Mouse (Mus musculus): ENCODE measurements at regions not wholly inside any gene's neighbourhood (a gene's known extent, or its start where the extent isn't known, plus 50 kb on each side); places are given as distances from the start of the nearest gene placed in this dataset.
"Not testable (repeated sequence)": the region's sequence is repeated elsewhere in the genome, so short reads cannot be mapped to it uniquely, and the experiment has no call there.

- no peak for DNase-seq
Measured at GRCm38 (mm10) chr15:5646673-5647072, 402.7 kb upstream of the Ptger4 start.

GRCm38 (mm10) chr15:5658796-5659195, 414.8 kb upstream of the Ptger4 start:
- DNase-seq = no peak

- peak; percentile 7 for DNase-seq
Measured at GRCm38 (mm10) chr15:5660819-5661218, 416.8 kb upstream of the Ptger4 start.

DNA sequence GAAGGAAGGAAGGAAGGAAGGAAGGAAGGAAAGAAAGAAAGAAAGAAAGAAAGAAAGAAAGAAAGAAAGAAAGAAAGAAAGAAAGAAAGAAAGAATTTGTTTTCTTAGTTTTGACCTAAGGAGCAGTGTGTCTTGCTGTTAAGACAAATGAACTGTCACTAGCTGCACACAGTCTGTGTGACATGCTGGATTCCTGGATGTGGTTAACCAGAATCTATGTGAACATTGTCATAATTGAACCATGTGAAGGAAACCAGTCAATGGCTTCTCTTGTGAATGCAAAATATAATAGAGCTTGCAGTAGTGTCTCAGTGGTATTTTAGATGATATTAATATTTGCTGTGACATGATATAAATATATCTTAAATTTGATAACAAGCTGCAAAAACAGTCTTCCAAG, 427.8 kb upstream of the Ptger4 start:
- no peak for DNase-seq

- no peak for DNase-seq
Measured at GRCm38 (mm10) chr15:5676704-5677103, 432.7 kb upstream of the Ptger4 start.

DNA sequence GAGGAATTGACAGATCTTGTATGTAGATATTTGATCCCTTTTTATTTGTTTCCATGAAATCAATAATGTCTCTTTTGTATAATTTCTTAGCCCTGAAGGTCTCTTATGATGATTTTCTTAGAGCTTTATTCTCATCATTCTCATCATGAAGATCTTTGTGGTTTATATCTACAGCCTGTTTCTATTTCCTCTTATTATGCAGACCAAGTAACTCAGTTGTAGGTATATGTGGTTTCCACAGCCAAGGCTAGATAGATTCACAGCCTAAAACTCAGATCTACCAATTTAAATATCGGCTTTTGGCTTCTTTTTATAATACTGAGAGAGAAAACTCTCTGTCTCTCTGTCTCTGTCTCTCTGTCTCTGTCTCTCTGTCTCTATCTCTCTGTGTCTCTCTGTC, 449.8 kb upstream of the Ptger4 start:
- DNase-seq = no peak

- DNase-seq = no peak
Measured at GRCm38 (mm10) chr15:5695015-5695414, 451.0 kb upstream of the Ptger4 start.

DNA sequence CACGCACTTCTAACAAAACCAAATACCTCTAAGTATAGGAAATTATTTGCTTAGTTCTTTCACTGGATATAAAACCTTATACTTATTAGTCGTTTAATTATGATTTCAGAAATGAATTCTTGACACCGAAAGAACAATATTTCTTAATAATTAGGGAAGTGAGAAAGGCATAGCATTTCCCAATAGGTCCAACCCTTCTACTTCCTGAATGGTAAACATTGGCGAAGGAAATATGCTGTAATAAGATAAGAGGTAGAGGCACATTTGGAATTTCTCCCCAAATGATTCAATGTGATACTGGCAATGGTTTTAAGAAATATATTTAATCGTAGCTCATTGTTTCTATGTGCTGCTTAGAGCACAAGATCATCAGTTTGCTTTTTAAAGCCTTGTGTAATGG, 464.5 kb upstream of the Ptger4 start:
- no peak for DNase-seq

- DNase-seq = no peak
Measured at GRCm38 (mm10) chr15:5740658-5741057, 496.7 kb upstream of the Ptger4 start.

GRCm38 (mm10) chr15:5743893-5744292, 499.9 kb upstream of the Ptger4 start:
- no peak for DNase-seq

DNA sequence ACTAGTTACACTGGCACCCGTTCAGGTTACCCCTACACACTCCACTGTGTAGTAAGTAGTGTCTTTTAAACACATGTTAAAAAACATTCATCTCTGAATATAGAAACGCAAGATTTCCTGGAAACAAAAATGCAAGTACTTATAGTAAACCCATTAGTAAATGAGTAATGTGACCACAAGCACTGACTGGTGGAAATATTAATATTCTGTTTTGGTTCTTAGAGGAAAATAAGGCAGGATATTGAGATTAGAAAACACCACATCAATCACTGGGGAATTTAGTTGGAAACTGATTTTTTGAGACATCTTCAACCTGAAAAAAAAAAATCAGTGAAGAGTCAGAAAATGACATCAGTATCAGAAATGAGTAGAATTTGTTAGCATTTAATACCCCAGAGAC, 514.7 kb upstream of the Ptger4 start:
- DNase-seq = no peak

- DNase-seq = no peak
Measured at GRCm38 (mm10) chr15:5762216-5762615, 518.2 kb upstream of the Ptger4 start.

DNA sequence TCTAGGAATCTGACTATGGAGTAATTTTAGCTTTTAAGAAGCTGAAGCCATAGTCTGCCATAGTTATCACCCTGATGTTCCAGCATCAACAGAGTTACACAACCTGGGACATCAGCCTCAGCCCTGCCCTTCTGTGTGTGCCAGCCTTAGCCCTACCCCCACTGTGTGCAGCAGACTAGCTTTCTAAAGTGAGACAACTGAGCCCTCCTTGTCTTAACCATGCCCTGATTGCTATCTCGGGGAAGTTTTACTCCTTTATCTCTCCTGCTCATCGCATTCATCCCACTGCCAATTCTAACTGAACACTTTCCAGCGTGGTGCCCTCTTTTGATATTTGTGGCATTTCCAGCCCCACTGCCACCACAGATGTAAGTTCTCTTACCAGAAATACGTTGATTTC, 522.5 kb upstream of the Dab2 start:
- DNase-seq = no peak

GRCm38 (mm10) chr15:5799917-5800316, 499.7 kb upstream of the Dab2 start:
- DNase-seq = no peak

DNA sequence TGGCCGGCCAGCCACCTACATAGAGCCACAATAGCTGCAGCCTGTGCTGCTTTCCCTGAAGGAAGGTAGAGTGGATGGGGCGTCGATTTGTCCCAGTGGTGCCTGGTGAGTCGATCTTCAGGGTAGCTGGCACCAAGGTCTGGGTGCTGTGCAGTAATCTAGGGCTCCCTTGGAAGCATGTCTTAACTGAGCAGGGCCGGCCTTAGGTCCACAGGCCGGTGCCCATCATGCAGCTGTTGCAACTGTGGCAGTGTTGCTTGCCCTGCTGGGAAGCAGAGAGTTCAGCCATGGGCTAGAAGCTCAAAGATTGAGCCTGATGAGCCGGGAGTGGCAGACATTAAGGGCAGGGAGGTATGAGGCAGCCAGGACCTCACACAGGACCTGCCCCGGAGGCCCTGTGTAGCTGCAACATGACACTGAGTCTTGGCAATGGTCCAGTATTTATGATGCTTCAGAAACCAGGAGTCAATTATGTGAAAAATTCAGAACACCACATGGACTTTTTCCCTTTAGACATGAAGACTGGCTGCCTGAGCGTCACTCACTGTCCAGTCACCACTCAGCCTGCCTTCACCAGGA, 488.3 kb upstream of the Dab2 start:
- no peak for DNase-seq

GRCm38 (mm10) chr15:5811958-5812357, 487.6 kb upstream of the Dab2 start:
- DNase-seq = no peak

DNA sequence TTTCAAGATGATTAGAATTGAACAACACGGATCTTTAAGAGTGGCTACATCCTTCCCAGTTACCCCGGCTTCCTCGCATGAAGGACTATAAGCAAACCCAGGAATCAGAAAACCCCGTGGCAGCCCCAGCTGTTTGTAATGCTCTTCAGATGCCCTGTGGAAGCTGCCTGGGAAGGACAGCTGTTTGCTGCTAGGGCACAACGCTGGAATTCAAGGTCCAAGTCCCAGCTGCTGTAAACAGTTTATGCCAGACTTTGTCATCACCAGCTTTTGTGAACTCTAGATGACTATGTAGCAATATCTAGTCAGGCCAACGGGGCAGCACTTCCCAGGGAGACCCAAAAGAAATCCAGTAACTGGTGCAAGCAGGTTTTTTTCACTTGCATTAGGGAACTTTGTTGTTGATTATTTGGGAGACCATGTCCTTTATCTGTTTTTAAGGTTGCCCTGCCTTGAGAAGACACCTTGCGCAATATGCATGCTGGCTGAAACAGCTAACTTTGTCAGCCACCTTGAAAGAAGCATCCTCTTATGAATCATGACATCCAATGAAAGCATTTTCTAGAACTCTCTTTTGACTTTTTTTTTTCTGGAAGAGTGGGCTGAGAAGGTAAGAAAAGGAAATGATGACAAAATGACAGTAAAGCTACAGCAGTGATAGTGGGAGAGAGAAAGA, 481.5 kb upstream of the Dab2 start:
- DNase-seq = no peak

DNA sequence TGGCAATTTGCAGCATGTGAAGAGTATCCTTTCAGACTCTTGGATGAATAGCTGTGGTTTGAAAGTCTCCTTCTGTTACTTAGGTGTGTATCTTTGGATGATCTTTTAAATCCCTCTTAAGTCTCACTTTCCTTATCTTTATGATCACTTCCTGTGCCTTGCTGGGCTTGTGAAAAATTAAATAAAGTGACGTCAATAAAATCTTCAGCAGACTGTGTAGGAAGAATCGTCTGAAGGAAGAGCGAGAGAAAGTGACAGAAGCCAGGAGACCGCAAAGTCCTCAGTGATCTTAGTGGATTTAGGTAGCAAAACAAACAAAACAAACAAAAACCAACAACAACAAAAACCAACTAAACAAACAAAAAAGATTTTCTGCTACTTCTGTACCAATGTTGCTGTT, 459.6 kb upstream of the Dab2 start:
- DNase-seq = no peak

DNA sequence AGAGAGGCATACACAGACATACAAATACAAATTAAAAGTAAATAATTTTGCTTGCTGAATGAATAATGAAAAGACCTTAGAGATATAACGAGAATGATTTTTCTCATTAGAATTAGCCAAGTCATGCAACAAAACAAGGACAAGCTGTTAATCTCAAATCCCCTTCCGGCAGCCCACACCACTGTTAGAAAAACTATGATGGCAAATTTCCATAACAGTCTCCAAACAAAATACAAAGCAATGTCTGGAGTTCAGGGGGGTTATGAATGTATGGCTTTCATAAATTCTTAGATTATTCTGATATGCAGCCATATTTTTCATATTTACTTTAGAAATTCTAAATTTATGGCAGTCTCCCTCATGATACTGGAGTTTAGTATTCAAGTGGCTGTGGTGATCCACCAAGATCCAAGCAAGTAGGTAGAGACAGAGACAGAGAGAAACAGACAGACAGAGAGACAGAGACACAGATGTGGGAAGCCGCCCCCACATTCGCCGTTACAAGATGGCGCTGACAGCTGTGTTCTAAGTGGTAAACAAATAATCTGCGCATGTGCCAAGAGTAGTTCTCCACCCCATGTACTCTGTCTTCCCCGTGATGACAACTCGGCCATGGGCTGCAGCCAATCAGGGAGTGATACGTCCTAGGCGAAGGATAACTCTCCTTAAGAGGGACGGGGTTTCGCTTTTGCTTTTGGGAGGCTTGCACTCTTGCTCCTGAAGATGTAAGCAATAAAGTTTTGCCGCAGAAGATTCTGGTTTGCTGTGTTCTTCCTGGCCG, 458.0 kb upstream of the Dab2 start:
- not testable (repeated sequence) for DNase-seq

DNA sequence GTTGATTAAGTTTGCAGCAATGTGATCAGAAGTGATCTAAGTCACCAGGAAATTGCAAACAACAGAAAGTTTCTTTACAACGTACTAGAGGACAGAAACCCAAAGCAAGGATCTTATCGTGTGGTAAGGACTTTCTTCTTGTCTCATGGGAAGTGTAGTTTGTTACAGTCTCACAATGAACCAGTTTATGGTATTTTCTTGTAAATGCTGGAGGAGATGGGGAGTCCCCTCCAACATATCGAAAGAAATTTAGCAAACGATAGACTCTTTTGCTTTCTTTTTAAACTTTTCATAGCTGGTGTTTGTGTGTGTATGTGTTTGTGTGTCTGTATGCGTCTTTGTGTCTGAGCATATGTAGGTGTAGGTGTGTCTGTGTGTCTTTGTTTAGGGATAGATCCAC, 453.0 kb upstream of the Dab2 start:
- no peak for DNase-seq

DNA sequence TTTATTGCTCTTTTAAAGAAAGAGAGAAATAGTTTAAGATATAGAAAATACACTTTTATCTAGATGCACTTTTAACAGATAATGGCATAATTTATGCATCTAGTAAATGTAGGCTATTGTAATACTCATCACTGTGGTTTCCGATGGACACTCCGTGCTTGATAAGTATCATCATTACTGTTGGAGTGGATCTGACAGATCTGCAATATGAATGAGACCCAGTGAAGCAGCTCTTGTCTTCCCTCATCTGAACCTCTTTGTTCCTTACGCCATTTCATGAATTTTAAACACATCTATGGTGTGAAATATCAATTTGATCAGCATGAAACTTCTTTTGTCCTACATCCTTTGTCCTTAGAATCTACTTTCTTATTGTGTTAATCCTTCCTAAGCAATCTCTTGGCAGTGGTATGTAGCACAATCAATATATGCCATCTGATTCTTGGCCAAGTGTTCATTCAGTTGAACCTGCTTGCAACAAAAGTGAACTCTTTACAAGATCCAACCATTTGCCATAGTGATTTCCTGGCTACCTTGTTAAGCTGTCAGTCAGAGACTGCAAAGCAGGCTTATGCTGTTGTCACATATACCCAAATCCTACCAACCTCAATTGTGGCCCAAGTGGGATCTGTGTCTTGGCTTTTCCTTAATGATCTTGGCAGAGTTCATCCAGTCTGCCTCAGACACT, 452.0 kb upstream of the Dab2 start:
- DNase-seq = no peak

- DNase-seq = no peak
Measured at GRCm38 (mm10) chr15:5852523-5852922, 447.1 kb upstream of the Dab2 start.

DNA sequence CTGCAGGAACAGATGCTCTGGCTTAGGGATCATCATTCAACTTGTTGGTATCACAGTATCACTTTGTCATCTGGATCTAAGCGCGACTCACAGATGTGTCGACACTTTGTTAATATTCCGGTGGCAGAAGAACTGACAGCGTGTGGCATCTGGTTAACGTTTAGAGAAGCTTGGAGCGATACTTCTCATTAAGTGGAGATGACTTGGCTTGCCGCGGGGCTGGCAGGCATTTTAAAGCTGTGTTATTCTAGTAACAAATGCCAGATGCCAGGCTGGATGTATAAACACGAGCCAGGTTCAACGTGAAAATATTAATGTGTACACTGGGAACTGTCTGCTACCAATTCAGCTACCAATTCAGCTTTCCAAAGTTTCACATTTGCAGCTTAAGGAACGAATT, 430.3 kb upstream of the Dab2 start:
- no peak for DNase-seq
